Mouse (Mus musculus) liver, embryonic 14.5 days (tissue): Measurements from ENCODE around the gene Iars2. TPM values are rescaled to one million over a fixed set of nuclear protein-coding genes. Genes with fewer than 3 reads are reported as not detected.

Source experiments
- ATAC-seq: fragments of 200-750 bp; cut with Nextera tagmentation; 2 replicates; pipeline ENCODE4 v1.8.0; 2017; ENCODE audit warnings: moderate number of reproducible peaks, mild to moderate bottlenecking, moderate library complexity; ENCODE audit not compliant: insufficient read depth
- DNase-seq, 3 experiments: peaks; one replicate each; pipeline ENCODE4 v3.0.0-alpha.2; 2012 to 2013; ENCODE audit warnings: low read depth in 3 of 3, low spot score in 3 of 3
- H3K27ac ChIP-seq: fragments of 300-500 bp; sonication (generic); 2 replicates; pipeline ENCODE4 v1.5.1; 2014; ENCODE audit warnings: moderate library complexity, mild to moderate bottlenecking, control low read depth, inconsistent platforms
- H3K27me3 ChIP-seq: fragments of 300-500 bp; sonication (generic); 2 replicates; pipeline ENCODE4 v1.6.1; 2014; ENCODE audit warnings: mild to moderate bottlenecking, low read length, moderate library complexity; ENCODE audit not compliant: control insufficient read depth, insufficient read depth
- H3K36me3 ChIP-seq: fragments of 300-500 bp; sonication (generic); replicated peaks from 2 replicates; pipeline ENCODE4 v1.6.1; 2014; ENCODE audit warnings: low read depth; ENCODE audit not compliant: control insufficient read depth, insufficient read depth
- H3K4me1 ChIP-seq, 2 experiments: fragments of 200-500 bp in 1 of 2; fragments of 300-500 bp in 1 of 2; sonication (generic) in 1 of 2; replicated peaks; 2 replicates each; pipeline ENCODE4 v1.6.1; 2012 to 2014; ENCODE audit warnings: antibody characterized with exemption in 1 of 2, inconsistent platforms in 1 of 2, low read length in 1 of 2; ENCODE audit not compliant: control insufficient read depth in 2 of 2, insufficient read depth in 2 of 2
- H3K4me2 ChIP-seq: fragments of 300-500 bp; sonication (generic); 2 replicates; pipeline ENCODE4 v1.6.1; 2014; ENCODE audit warnings: low read depth, mild to moderate bottlenecking, control low read depth, moderate library complexity
- H3K4me3 ChIP-seq, 2 experiments: fragments of 200-500 bp in 1 of 2; fragments of 300-500 bp in 1 of 2; sonication (generic) in 1 of 2; 2 replicates each; pipeline ENCODE4 v1.5.1; 2012 to 2014; ENCODE audit warnings: low read depth in 2 of 2, low read length in 2 of 2, mild to moderate bottlenecking in 2 of 2, control low read depth in 1 of 2, inconsistent platforms in 1 of 2, moderate library complexity in 1 of 2; ENCODE audit not compliant: insufficient read depth in 1 of 2
- H3K9ac ChIP-seq: fragments of 300-500 bp; sonication (generic); replicated peaks from 2 replicates; pipeline ENCODE4 v1.6.1; 2014; ENCODE audit warnings: mild to moderate bottlenecking, control low read depth, moderate library complexity
- H3K9me3 ChIP-seq: fragments of 300-500 bp; sonication (generic); 2 replicates; pipeline ENCODE4 v1.6.1; 2016; ENCODE audit warnings: low read length, mixed read lengths; ENCODE audit not compliant: control insufficient read depth
- CTCF ChIP-seq: IDR thresholded peaks from 2 replicates; pipeline ENCODE4 v1.5.1; 2016; ENCODE audit warnings: antibody characterized with exemption, low read depth, control low read depth
- EP300 ChIP-seq: IDR thresholded peaks from 2 replicates; pipeline ENCODE4 v1.6.1; 2016; ENCODE audit warnings: antibody characterized with exemption, low read depth
- WGBS: fragments of 180-500 bp; shearing (Covaris S2); extraction: QIAGEN DNeasy Blood & Tissue Kit; methylation state at CpG from one replicate; pipeline ENCODE4 v1.1.7; 2014; ENCODE audit not compliant: insufficient replicate concordance; 5-methylcytosine and 5-hydroxymethylcytosine counted together
- polyA plus RNA-seq, 2 experiments: library from polyadenylated mRNA; depleted of rRNA in 1 of 2; stranded (reverse) in 1 of 2; unstranded in 1 of 2; fragments of >200 nt; fragmentation: Nextera tagmentation in 1 of 2; extraction: Ambion mirVana in 1 of 2; gene quantifications; 2 replicates each; pipeline versions ENCODE4 v1.2.1 to v1.2.3; 2012 to 2014

Gene Iars2
- polyA plus RNA-seq, 2 experiments: 17.6 to 19.1 TPM

DNA sequence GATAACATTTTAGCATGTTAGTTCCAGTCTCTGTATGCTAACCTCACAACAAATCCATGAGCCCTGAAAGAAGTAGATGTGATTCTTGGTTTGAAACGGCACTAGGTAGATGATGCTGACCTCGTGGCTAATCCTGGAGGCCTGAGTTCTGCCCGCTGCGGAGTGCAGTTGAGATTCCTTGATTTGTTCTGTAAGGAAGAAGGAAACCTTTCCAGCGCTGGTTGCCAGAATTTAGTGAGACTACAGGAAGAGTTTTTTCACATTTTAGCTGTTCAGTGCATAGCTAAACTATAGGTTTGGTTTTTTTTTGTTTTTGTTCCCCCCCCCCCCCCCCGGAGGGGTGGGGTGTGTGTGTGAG lies 35.0 kb upstream of the Iars2 start:
- Histone ChIP-seq H3K9ac (peak overlapping the region; percentile 97), H3K27me3 (no peaks in the 10 kb centered on the region), H3K4me2 (peak overlapping the region; percentile 96), H3K27ac (peak overlapping the region; percentile 91), H3K4me3 (peak overlapping the region; percentile 79 to 95), H3K36me3 (peaks cover 10% of the 10 kb centered on the region), H3K9me3 (no peaks in the 10 kb centered on the region), H3K4me1 (peaks cover 10 to 21% of the 10 kb centered on the region in 2 experiments)
- no peak for DNase-seq
- 32% methylated on average over 6 of the region's 6 CpGs for WGBS
- ATAC-seq: no peak
- TF ChIP-seq CTCF: no peak
- no peak for TF ChIP-seq EP300

DNA sequence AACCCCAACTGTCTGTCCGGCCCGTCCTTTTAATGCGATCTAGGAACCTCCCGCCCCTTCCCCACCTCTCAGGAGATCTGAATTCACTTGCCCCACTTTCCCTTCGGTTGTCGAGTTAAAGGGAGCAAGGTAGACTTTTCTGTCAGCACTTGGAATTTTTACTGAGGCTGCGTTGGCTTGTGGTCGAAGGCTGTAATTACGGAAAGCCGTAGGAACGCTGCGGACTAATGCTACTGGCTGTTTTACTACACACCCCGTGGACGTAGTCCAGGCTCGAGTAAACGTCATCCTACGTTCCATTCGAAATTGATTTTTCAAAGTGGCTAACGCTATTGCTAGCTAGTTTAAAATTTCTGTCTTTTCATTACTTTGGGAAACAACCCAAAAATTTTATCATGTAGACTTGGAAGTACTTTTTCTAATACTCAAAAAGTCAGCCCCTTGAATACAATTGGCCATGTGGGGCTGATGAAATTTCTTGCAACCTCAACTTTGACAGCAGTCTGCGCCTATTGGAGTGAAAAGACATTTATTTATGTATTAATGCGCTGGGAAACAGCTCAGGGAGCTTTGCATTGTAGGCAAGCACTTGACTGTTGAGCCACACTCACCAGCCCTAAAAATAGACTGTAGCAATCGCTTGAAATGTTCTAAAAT lies 34.5 kb upstream of the Iars2 start:
- no peaks in the 10 kb centered on the region for H3K27me3 ChIP-seq
- 2% methylated on average over 22 of the region's 22 CpGs for WGBS
- TF ChIP-seq EP300: no peak
- TF ChIP-seq CTCF: 0 out of 2 replicates have a peak, but pooled peaks have one; percentile 13

DNA sequence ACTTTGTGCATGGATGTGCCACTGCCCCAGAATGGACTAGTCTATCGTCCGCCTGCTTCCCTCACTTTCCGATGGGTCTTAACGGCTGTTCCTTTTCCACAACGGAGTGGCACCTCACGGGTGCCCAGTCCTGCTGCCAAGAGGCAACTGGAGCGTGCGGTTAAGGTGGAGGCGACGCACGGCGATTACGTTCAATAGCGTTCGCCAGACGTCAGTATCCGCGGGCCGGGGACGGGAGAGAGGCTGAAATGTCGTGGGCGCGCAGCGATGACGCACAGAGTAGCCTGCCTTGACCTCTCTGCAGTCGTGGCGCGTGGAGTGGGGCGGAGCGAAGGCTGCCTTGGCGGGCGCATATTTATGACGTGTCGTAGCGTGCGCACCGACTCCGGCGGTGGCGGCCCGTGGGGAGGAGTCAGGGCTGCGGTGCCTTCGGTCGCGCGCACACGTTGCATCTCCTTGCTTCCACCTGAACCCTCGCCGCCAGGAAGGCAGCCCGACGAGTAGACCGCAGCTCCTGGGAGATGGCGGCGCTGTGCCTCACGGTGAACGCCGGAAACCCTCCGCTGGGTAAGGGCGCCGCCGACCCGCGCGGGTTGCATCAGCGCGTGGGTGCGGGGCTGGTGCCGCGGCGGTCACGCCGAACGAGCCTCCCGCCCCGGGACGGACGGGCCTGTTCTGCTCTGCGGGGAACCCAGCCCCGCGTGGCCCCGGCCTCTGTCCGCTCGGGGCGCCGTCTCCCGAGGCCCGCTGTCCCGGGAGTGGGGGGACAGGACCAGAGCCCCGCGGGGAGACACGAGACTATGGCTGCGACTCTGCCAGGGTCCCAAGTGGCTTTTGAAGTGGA lies 33.7 kb upstream of the Iars2 start, which contains the start of gene Eprs:
Eprs (plus strand) TSS at position 368 of the 844 bp plus-strand sequence.
- Histone ChIP-seq H3K27ac (peak within 1 kb of the TSS; percentile 91), H3K4me3 (peak within 1 kb of the TSS; percentile 93 to 95), H3K9ac (peak within 1 kb of the TSS; percentile 97), H3K36me3 (peaks cover 2% of the 10 kb centered on the region; the same call in 1 of the 2 replicates), H3K4me2 (peak within 1 kb of the TSS; percentile 96), H3K9me3 (no peaks in the 10 kb centered on the region), H3K27me3 (no peaks in the 10 kb centered on the region), H3K4me1 (peaks cover 10 to 21% of the 10 kb centered on the region in 2 experiments)
- WGBS: under 1% methylated on average over 92 of the region's 92 CpGs
- DNase-seq (peak; percentile 97), ATAC-seq (peak; percentile 97)
- TF ChIP-seq CTCF (0 out of 2 replicates have a peak, but pooled peaks have one; percentile 3), EP300 (no peak)

More for the DNA sequence above, 34.5 kb upstream of the Iars2 start:
- Histone ChIP-seq H3K4me3 (peak overlapping the region; percentile 79 to 95), H3K36me3 (peaks cover 8% of the 10 kb centered on the region), H3K9me3 (no peaks in the 10 kb centered on the region), H3K4me1 (peaks cover 10 to 21% of the 10 kb centered on the region in 2 experiments), H3K9ac (peak overlapping the region; percentile 97), H3K27ac (peak overlapping the region; percentile 91), H3K4me2 (peak overlapping the region; percentile 96)
- DNase-seq: peak; percentile 42 to 57 (median 54)
- ATAC-seq: peak; percentile 45

DNA sequence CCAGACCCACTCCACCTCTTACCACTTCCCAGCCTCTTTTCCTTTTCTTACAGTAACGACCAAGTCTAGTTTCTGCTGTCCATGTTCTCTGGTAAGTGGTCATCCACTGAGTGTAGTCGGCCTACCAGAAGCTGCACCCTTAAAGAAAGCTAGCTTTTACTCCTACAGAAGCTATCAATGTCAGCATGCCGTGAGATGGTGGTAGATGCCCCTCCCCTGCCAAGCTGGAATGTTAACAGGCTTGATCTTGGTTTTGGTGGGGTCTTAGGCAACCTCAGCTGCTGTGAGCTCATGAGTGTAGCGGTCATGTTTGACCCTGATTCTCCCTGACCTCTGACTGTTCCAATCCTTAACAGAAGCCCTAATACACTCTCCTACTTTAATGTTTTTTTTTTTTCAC lies 29.0 kb upstream of the Iars2 start:
- H3K4me3 ChIP-seq: no peak overlapping the region
- ATAC-seq: no peak
- no peak overlapping the region for H3K9ac ChIP-seq
- no peak for TF ChIP-seq EP300
- TF ChIP-seq CTCF: no peak
- no peaks in the 10 kb centered on the region; the same call in 1 of the 2 replicates for H3K36me3 ChIP-seq
- H3K9me3 ChIP-seq: no peaks in the 10 kb centered on the region
- no peaks in the 10 kb centered on the region for H3K27me3 ChIP-seq
- peaks cover 0 to 4% of the 10 kb centered on the region in 2 experiments; a peak in 1 of 4 replicates for H3K4me1 ChIP-seq
- 64% methylated on average over 4 of the region's 4 CpGs for WGBS
- H3K27ac ChIP-seq: no peak overlapping the region
- no peak overlapping the region for H3K4me2 ChIP-seq
- DNase-seq: no peak

DNA sequence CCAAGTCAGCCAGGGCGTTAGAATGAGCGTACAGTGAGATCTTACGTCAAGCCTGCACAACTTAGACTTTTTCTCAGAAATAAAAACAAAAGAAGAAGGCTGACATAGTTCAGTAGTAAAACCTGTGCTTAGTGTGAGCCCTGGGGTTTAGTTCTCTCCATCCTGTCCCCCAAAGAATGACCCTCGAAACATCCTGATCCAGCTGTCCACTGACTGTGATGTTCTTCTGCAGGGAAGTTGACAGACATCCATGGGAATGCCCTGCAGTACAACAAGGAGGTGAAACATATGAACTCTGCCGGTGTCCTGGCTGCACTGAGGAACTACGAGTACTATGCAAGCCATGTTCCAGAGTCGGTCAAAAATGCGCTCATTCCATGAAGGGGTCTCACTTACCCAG lies 27.1 kb upstream of the Iars2 start:
- no peak for DNase-seq
- Histone ChIP-seq H3K4me3 (no peak overlapping the region), H3K27me3 (no peaks in the 10 kb centered on the region), H3K27ac (no peak overlapping the region), H3K9ac (no peak overlapping the region), H3K9me3 (no peaks in the 10 kb centered on the region), H3K4me1 (no peaks in the 10 kb centered on the region), H3K36me3 (no peaks in the 10 kb centered on the region; the same call in 1 of the 2 replicates), H3K4me2 (no peak overlapping the region)
- 78% methylated on average over 8 of the region's 8 CpGs for WGBS
- no peak for ATAC-seq
- TF ChIP-seq CTCF (no peak), EP300 (no peak)
